Mouse (Mus musculus): Measurements from ENCODE around the gene Fbxw11. TPM values are rescaled to one million over a fixed set of nuclear protein-coding genes. Genes with fewer than 3 reads are reported as not detected.
A peak's percentile ranks its signal among the peaks of the same experiment; 100 is the strongest.

The Fbxw11 gene
- polyA plus RNA-seq, 1 experiment from 2014 or later: 32.1 TPM

DNA sequence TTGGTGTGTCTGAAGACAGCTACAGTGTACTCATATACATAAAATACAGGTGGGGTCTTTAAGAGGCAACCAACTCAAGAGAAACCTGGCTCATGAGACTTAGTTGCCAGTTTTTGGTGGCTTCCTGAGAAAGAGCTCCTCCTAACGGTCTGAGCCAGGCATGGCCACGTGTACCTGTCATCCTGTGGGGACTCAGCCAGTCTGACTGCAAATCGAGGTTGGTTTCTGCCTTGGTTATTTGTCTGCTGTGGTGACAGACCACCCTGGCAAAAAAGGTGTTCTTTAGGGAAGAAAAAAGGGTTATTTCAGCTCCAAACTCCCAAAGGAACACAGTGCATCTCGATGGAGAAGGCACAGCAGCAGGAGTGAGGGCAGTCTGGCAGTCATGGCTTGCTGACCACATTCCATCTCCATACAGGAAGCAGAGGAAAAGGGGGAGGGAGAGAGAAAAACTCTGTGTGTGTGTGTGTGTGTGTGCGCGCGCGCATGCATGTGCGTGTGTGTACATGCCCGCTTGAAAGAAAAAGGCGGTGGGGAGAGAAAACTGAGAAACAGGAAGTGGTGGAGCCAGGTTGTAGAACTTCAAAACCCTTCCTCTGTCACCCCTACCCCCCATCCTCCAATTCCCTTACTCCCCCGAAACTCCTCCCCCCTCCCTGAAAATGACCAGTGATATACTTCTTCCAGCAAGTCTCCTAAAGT lies 126.3 kb downstream of the Fbxw11 start:
- Histone ChIP-seq H3K27ac (replicated peaks) (no peak overlapping the region), H3K4me1 (replicated peaks; ENCODE audit: control insufficient read depth, insufficient read depth) (no peaks in the 10 kb centered on the region), H3K4me3 (ENCODE audit: low read depth, low read length) (no peak overlapping the region), H3K27me3 (ENCODE audit: control insufficient read depth, insufficient read depth, low read length) (no peaks in the 10 kb centered on the region), H3K9ac (ENCODE audit: low read length) (no peak overlapping the region), H3K4me2 (replicated peaks; ENCODE audit: low read depth) (no peak overlapping the region), H3K36me3 (ENCODE audit: control insufficient read depth, insufficient read depth, low read length) (no peaks in the 10 kb centered on the region), H3K9me3 (ENCODE audit: control insufficient read depth, low read length) (no peaks in the 10 kb centered on the region)
- no peak for ATAC-seq (ENCODE audit: low FRiP score, low TSS enrichment)
- TF ChIP-seq EP300 (optimal IDR thresholded peaks at IDR 0.05): no peak
- peak; percentile 26; the same call in 1 of the 2 replicates for TF ChIP-seq CTCF (IDR thresholded peaks at IDR 0.05; ENCODE audit: low read depth)
- 75% methylated on average over 12 of the region's 12 CpGs for WGBS
- DNase-seq (ENCODE audit: low spot score): no peak

- Histone ChIP-seq H3K27me3 (ENCODE audit: control insufficient read depth, insufficient read depth, low read length) (no peaks in the 10 kb centered on the region), H3K9ac (ENCODE audit: low read length) (no peak overlapping the region), H3K4me2 (replicated peaks; ENCODE audit: low read depth) (no peak overlapping the region), H3K27ac (replicated peaks) (no peak overlapping the region), H3K36me3 (ENCODE audit: control insufficient read depth, insufficient read depth, low read length) (no peaks in the 10 kb centered on the region), H3K9me3 (ENCODE audit: control insufficient read depth, low read length) (no peaks in the 10 kb centered on the region), H3K4me1 (replicated peaks; ENCODE audit: control insufficient read depth, insufficient read depth) (no peaks in the 10 kb centered on the region), H3K4me3 (ENCODE audit: low read depth, low read length) (no peak overlapping the region)
- ATAC-seq (ENCODE audit: low FRiP score, low TSS enrichment) (0 out of 2 replicates have a peak, but pooled peaks have one; percentile 24), DNase-seq (ENCODE audit: low spot score) (no peak)
- TF ChIP-seq CTCF (IDR thresholded peaks at IDR 0.05; ENCODE audit: low read depth) (no peak), EP300 (optimal IDR thresholded peaks at IDR 0.05) (no peak)
- 27% methylated on average over 11 of the region's 11 CpGs for whole genome bisulfite sequencing
Measured at GRCm38 (mm10) chr11:32780747-32781536, 138.4 kb downstream of the Fbxw11 start.

- H3K9me3 ChIP-seq (ENCODE audit: control insufficient read depth, low read length): no peaks in the 10 kb centered on the region
- no peaks in the 10 kb centered on the region for H3K36me3 ChIP-seq (ENCODE audit: control insufficient read depth, insufficient read depth, low read length)
- no peak overlapping the region for H3K9ac ChIP-seq (ENCODE audit: low read length)
- DNase-seq (ENCODE audit: low spot score) (no peak), ATAC-seq (ENCODE audit: low FRiP score, low TSS enrichment) (no peak)
- WGBS: 51% methylated on average over 2 of the region's 2 CpGs
- TF ChIP-seq EP300 (optimal IDR thresholded peaks at IDR 0.05): no peak
- no peak for TF ChIP-seq CTCF (IDR thresholded peaks at IDR 0.05; ENCODE audit: low read depth)
- H3K4me1 ChIP-seq (replicated peaks; ENCODE audit: control insufficient read depth, insufficient read depth): no peaks in the 10 kb centered on the region
- H3K27ac ChIP-seq (replicated peaks): no peak overlapping the region
- no peaks in the 10 kb centered on the region for H3K27me3 ChIP-seq (ENCODE audit: control insufficient read depth, insufficient read depth, low read length)
- H3K4me3 ChIP-seq (ENCODE audit: low read depth, low read length): no peak overlapping the region
- H3K4me2 ChIP-seq (replicated peaks; ENCODE audit: low read depth): no peak overlapping the region
Measured at GRCm38 (mm10) chr11:32781633-32782404, 139.3 kb downstream of the Fbxw11 start.

GRCm38 (mm10) chr11:32782724-32783123 lies 140.2 kb downstream of the Fbxw11 start:
- ATAC-seq (ENCODE audit: low FRiP score, low TSS enrichment) (no peak), DNase-seq (ENCODE audit: low spot score) (no peak)
- TF ChIP-seq CTCF (IDR thresholded peaks at IDR 0.05; ENCODE audit: low read depth) (no peak), EP300 (optimal IDR thresholded peaks at IDR 0.05) (no peak)
- Histone ChIP-seq H3K36me3 (ENCODE audit: control insufficient read depth, insufficient read depth, low read length) (no peaks in the 10 kb centered on the region), H3K9me3 (ENCODE audit: control insufficient read depth, low read length) (no peaks in the 10 kb centered on the region), H3K4me1 (replicated peaks; ENCODE audit: control insufficient read depth, insufficient read depth) (no peaks in the 10 kb centered on the region), H3K27me3 (ENCODE audit: control insufficient read depth, insufficient read depth, low read length) (no peaks in the 10 kb centered on the region), H3K4me3 (ENCODE audit: low read depth, low read length) (no peak overlapping the region), H3K4me2 (replicated peaks; ENCODE audit: low read depth) (no peak overlapping the region), H3K9ac (ENCODE audit: low read length) (no peak overlapping the region), H3K27ac (replicated peaks) (no peak overlapping the region)
- WGBS: 35% methylated on average over 3 of the region's 3 CpGs

- Histone ChIP-seq H3K27me3 (ENCODE audit: control insufficient read depth, insufficient read depth, low read length) (no peaks in the 10 kb centered on the region), H3K4me1 (replicated peaks; ENCODE audit: control insufficient read depth, insufficient read depth) (no peaks in the 10 kb centered on the region), H3K4me3 (ENCODE audit: low read depth, low read length) (no peak overlapping the region), H3K27ac (replicated peaks) (no peak overlapping the region), H3K36me3 (ENCODE audit: control insufficient read depth, insufficient read depth, low read length) (no peaks in the 10 kb centered on the region), H3K9me3 (ENCODE audit: control insufficient read depth, low read length) (no peaks in the 10 kb centered on the region), H3K9ac (ENCODE audit: low read length) (no peak overlapping the region), H3K4me2 (replicated peaks; ENCODE audit: low read depth) (no peak overlapping the region)
- TF ChIP-seq CTCF (IDR thresholded peaks at IDR 0.05; ENCODE audit: low read depth): 0 out of 2 replicates have a peak, but pooled peaks have one; percentile 6
- no peak for TF ChIP-seq EP300 (optimal IDR thresholded peaks at IDR 0.05)
- DNase-seq (ENCODE audit: low spot score) (no peak), ATAC-seq (ENCODE audit: low FRiP score, low TSS enrichment) (no peak)
- 77% methylated on average over 6 of the region's 6 CpGs for whole genome bisulfite sequencing
Measured at GRCm38 (mm10) chr11:32785591-32786147, 143.1 kb downstream of the Fbxw11 start.
